Mouse (Mus musculus) ovary, postnatal 14 days (tissue): ENCODE results near the gene Eef1a2.

Experiments used
- DNase-seq: peaks from one replicate; pipeline ENCODE4 v3.0.0; 2022; ENCODE audit warnings: low spot score

The Eef1a2 gene

DNA sequence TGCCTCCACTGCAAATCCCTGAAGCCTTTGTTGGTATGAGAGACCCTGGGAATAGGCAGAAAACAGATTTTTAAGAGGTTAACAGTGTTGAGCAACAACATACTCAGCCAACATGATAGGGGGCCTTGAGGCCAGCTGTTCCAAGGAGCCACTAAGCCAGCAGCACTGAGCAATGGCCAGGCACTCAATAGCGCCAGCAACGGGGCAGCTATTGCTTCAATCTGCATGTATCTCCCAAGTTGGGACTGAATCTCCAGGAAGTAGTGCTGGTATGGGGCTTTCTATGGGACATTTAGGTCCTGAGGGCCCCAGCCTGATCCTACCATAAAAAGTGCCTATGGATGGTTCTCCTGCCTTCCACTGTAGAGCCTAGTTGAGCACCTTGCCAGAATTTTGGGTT lies 1.7 kb upstream of the Eef1a2 start:
- DNase-seq = no peak

DNA sequence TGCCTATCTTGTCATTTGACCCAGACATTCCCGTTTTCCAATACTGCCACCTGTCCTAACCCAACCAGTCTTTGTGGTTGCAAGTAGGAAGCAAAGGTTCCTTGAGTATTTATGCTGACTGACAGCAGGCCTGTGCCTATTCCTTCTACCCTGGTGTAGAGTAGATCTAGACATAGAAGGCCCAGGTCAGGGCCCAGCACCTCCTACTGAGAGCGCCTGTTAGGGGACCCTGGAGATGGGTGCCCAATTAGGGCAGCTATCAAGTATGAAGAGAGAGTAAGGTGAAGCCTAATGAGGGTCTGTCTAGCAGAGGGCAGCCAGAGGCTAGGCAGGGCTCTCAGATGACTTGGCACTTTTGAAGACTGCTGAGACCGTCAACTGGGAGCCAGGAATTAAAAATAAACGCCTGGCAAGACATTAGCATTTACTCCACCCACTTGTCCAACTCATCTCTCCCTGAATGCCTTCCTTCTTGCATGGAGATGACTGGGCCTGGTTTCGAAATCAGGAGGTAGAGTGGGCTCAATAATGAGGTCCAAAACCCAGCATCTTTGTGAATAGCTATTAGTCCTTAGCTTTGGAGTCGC lies 995 bp upstream of the Eef1a2 start:
- no peak for DNase-seq

DNA sequence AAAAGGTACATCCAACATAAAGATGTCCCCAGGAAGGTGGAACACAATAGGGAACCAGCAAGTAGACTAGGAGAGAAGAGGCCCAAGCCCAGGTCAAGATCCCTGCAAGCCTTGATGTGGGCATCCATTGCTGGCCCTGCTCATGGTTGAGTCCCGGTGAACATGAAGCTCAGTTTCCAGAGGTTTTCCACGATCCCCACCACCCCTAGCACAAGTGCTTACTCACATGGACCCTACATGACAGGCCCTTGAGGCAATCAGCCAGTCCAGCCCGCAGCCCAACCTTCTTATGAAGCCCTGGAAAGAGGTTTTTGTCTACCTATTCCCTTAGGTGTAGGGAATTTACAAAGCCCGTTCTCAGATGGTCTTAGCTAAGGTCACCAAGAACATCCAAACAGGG lies 366 bp upstream of the Eef1a2 start:
- DNase-seq = no peak

GRCm38 (mm10) chr2:181155801-181156200 lies 1.0 kb downstream of the Eef1a2 start:
- DNase-seq = no peak

GRCm38 (mm10) chr2:181154831-181155415 lies 1.9 kb downstream of the Eef1a2 start:
- DNase-seq = no peak

DNA sequence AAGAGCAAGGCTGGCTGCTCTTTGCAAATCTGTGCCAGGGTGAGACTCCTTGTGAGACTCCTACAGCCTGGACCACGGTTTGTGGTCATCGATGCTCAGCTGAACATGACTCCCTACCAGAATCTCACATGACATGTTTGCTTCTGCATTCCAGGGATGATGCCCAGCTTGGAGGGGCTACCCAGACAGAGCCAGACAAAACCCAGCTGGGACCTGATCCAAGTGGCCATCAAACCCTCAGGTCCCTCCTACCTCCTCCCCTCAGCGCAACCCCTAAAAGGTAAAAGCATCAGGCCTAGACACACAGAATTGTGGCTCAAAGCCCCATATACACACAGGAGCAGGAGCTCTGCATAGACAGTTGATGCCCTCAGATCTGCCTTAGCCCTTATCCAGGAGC lies 2.5 kb downstream of the Eef1a2 start:
- DNase-seq = no peak

- no peak for DNase-seq
Measured at GRCm38 (mm10) chr2:181153837-181154236, 3.0 kb downstream of the Eef1a2 start.

DNA sequence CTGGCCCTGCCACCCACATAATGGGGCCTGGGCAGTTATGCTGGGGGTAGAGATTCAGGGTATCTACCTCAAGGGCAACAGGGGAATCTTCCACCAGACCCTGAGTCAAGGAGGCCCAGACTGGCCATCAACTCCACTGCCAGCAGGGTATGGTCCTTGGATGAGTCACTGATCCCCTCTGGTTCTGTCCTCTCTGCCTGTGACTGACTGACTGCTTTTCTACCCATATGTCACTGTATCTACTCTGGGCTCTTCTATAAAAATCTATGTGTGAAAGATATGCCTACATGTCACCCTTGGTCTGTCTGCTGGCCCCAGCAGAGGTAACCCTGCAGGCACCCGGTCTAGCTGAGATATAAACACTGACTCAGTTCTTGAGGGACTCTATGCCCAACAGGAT lies 3.7 kb downstream of the Eef1a2 start:
- no peak for DNase-seq

GRCm38 (mm10) chr2:181152701-181153100 lies 4.1 kb downstream of the Eef1a2 start:
- DNase-seq = no peak

- no peak for DNase-seq
Measured at GRCm38 (mm10) chr2:181150281-181150680, 6.5 kb downstream of the Eef1a2 start.

DNA sequence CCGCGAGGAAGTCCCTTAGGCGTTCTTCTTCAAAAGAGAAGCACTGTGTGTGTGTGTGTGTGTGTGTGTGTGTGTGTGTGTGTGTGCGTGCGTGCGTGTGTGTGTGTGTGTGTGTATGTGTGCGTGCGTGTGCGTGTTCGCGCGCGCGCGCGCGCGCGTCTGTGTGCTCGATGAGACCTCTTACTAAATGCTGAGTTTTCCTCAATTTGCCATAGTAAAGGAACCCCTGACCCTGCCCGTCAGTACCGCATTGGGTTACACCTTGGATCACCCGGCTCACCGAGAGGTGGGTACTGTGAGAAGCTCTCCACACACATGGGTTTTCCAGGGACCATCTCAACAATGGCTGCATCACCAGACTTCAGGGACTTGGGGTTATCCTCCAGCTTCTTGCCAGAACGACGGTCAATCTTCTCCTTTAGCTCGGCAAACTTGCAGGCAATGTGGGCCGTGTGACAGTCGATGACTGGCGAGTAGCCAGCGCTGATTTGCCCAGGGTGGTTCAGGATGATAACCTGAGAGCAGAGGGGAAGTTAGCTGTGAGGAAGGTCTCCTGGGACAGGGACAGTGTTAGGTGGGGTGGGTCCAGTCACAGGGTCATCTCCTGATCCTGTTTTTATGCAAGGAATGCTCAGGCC lies 8.4 kb downstream of the Eef1a2 start:
- no peak for DNase-seq

- DNase-seq = no peak
Measured at GRCm38 (mm10) chr2:181147546-181148317, 9.1 kb downstream of the Eef1a2 start.

- no peak for DNase-seq
Measured at GRCm38 (mm10) chr2:181146976-181147545, 9.8 kb downstream of the Eef1a2 start.

DNA sequence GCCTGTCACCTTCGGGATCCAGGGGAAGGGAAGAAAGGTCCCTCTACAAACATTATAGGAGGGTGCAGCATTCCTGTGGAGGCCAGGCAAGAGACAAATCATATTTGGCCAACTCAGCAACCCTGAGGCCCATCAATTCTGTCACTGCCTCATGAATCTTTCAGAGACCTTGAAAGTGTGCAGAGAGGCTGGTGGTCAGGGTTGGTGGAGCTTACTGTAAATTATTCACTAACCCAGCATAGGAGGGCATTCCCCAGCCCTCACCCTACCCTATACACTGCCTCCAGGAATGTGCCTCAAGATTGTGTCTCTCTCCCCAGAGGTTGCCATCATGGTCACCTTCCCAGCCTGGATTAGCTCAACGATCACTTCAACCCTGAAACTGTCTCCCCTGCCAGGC lies 12.1 kb downstream of the Eef1a2 start:
- DNase-seq = no peak

- no peak for DNase-seq
Measured at GRCm38 (mm10) chr2:181143509-181144276, 13.1 kb downstream of the Eef1a2 start.

DNA sequence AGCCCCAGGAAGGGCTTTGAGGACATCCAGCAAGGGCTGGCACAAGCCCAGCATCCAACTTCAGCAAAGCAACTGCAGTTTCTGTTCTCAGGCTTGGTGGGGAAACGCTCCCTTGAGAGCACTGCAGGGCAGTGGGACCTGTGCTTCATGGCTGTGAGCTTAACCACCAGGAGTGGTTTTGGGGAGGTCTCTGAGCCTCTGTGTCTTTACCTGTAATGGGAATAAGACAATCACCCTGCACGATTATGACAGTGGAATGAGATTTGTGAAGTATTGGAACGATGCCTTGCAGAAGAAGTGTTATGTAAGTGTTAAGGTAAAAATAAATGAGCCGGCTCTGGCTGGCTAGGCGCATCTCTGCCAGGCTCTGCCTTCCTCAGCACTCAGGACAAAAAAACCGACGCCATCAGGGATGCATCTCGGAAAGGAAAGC lies 14.1 kb downstream of the Eef1a2 start:
- no peak for DNase-seq

DNA sequence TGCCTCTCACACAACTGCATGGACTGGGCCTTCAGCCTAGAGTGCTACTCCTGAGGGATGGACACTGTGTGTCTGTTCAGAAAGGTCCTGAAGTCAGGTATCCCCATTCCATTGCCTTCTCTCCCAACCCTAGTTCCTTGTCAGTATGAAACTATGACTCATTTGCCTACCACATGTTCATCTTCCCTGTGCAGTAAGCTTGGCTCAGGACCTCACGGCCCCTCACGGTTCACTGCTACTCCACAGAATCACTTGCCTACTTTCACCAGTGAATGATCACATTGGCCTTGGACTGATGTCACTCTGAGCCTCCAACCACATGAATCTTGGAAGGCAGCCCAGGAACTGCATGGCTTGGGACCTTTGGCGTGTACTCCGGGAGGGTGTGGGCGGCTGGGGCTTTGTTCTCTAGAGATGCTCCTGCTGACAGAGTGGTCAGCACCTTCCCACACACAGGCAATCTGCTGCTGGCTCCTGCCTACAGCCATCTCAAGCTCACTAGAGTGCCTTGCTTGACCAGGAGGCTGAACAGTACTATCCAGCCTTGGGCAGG lies 17.1 kb downstream of the Eef1a2 start:
- no peak for DNase-seq

GRCm38 (mm10) chr2:181136934-181137333 lies 19.9 kb downstream of the Eef1a2 start:
- DNase-seq = peak; percentile 50

DNA sequence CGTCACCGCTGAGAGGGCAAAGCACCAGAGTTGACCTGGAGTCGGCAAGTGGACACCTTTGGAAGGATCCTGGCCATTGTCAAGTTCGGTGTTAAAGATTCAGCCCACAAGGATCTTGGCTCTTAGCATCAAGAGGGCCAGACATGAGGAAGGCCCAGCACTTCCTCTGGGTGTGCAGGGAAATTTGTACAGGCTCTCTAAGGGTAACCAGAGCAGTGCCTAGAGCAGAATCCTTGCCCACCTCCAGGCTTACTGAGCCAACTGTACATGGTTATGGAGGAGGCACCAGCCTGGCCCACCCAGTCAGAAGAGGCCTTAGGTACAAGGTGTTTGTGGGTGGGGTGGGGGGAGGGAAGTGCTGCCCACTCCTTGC lies 21.4 kb downstream of the Eef1a2 start:
- DNase-seq = no peak

DNA sequence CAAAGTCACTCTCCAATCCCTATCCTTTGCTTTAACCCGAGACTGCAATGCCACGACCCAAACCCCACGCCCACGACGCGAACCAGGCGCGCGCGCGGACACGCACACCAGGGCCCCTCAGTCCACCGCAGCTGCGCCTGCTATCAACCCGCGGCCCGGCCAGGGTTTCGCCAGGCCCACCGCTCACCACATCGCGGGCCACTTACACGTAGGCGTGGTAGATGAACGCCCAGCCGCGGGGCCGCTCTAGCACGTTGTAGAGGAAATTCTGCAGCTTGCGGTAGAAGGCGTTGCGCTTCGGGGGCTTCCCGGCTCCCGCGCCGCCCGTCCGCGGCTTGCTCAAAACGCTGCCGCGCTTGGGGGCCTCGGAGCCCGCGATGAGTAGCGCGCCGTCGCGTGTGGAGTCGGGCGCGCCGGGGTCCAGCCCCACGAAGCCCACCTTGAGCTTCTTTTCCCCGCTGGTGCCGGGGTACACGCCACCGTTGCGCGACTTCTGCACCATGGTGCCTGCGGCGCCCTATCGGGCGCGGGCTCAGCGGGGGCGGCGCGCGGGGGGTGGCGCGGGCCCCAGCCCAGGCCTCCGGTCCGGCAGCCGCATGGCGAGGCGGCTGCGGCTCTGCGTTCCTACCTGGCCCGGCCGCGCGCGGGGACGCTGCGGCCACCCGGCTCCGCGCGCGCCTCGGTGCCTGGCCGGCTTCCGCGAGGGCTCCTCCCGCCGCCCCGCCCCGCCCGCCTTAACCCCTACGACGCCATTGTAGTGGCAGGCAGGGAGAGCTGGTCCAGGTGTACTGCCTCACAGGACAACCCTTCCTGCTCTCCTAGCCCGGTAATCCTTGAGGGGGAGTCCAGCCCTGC lies 22.0 kb downstream of the Eef1a2 start, which contains the start of gene Kcnq2:
TSS of gene Kcnq2 (minus strand) at position 710 of the 855 bp plus-strand sequence.
- no peak for DNase-seq
